Mouse (Mus musculus): ENCODE data around the gene Nyx. TPM values are rescaled to one million over a fixed set of nuclear protein-coding genes. Genes with fewer than 3 reads are reported as not detected.

Nyx gene
- total RNA-seq, 2 experiments from 2014 or later = 0.23 to 0.66 TPM

GRCm38 (mm10) chrX:13500284-13500683 is 34.4 kb downstream of the Nyx start:
- intact Hi-C loops (cut with DNase I) = no loop called here
- no peak overlapping the region for H3K4me3 ChIP-seq
- H3K27ac ChIP-seq = no peak overlapping the region
- TF ChIP-seq CTCF (IDR thresholded peaks at IDR 0.05) = no peak
- DNase-seq (ENCODE audit: extremely low spot score in 1 of 2, low spot score in 2 of 2) = no peak

DNA sequence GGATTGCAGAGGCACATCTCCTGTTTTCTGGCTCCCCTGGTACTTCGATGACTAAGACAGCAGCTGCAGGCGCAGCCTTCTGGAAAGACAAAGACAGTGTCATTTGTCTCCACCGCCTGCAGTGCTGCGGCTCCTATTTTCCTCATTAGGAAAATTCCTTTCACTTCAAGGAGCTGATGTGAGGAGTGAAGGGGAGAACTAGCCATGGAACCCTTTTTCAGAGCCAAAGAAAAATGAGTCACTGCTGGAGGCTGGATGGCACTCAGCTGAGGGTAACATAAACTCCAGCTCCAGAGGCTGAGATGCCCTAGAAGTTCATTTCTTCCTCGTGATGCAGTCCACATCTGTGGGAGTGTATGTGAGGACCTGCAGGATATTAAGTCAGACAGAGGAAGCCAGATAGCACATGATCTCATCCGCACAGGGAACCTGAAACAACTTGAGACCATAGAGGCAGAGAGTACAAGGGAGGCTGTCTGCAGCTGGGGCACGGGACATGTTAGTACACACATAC is 37.0 kb downstream of the Nyx start:
- intact Hi-C loops (cut with DNase I) = no loop called here
- Histone ChIP-seq H3K27ac (peak overlapping the region; percentile 44), H3K4me3 (no peak overlapping the region)
- TF ChIP-seq CTCF (IDR thresholded peaks at IDR 0.05) = no peak
- peak in 1 of 2 experiments; percentile 37 for DNase-seq (ENCODE audit: extremely low spot score in 1 of 2, low spot score in 2 of 2)

- no peak for DNase-seq (ENCODE audit: extremely low spot score in 1 of 2, low spot score in 2 of 2)
- Histone ChIP-seq H3K4me3 (no peak overlapping the region), H3K27ac (no peak overlapping the region)
- intact Hi-C loops (cut with DNase I) = no loop called here
- no peak for TF ChIP-seq CTCF (IDR thresholded peaks at IDR 0.05)
Measured at GRCm38 (mm10) chrX:13504389-13504788, 38.5 kb downstream of the Nyx start.

DNA sequence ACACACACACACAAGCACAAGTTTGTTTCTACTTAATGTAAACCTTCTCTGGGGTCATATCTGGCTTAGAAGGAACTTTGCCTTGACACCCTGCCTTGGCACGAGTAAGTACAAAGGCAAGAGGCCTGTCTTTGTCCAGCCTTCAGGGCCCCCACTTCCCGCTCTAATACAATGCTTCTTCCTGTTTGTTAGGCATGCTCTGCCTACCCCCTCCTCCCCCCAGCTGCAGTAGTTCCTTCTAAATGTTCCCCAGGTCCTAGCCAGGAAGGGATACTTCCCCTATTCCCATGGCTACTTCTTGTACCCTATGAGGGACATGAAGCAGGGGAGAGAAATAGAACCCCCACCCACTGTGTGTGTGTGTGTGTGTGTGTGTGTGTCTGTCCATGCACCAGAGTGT is 40.5 kb downstream of the Nyx start:
- DNase-seq (ENCODE audit: extremely low spot score in 1 of 2, low spot score in 2 of 2) = no peak
- intact Hi-C loops (cut with DNase I) = no loop called here
- H3K27ac ChIP-seq = no peak overlapping the region
- TF ChIP-seq CTCF (IDR thresholded peaks at IDR 0.05) = no peak
- H3K4me3 ChIP-seq = no peak overlapping the region

- peak overlapping the region; percentile 50 for H3K27ac ChIP-seq
- intact Hi-C loops (cut with DNase I) = loop anchor here (5.0 to 10.0 kb wide), 3 partner anchors 168 to 286 kb away; partner anchors contain the start of gene Ddx3x
- no peak overlapping the region for H3K4me3 ChIP-seq
- TF ChIP-seq CTCF (IDR thresholded peaks at IDR 0.05) = peak; percentile 43
- DNase-seq (ENCODE audit: extremely low spot score in 1 of 2, low spot score in 2 of 2) = no peak
Measured at GRCm38 (mm10) chrX:13513127-13513526, 47.2 kb downstream of the Nyx start.

DNA sequence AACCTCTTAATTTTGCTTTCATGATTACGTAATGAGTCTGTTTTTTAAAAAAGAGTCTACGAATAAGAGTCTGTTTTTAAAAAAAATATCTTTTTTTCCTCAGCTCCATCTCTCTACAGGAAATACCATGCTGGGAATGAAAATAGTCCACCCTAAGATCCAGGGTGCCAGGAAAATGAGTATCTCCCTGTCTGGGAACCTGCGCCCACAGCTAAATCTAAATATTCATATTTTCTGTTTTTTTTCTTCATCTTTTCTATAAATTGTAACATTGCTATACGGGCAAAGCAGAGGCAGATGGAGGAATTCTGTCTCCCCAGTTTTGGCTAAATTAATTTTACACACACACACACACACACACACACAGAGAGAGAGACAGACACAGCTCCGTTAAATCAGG is 48.0 kb downstream of the Nyx start:
- no peak overlapping the region for H3K4me3 ChIP-seq
- peak overlapping the region; percentile 50 for H3K27ac ChIP-seq
- no peak for DNase-seq (ENCODE audit: extremely low spot score in 1 of 2, low spot score in 2 of 2)
- TF ChIP-seq CTCF (IDR thresholded peaks at IDR 0.05) = no peak
- intact Hi-C loops (cut with DNase I) = loop anchor here (5.0 to 10.0 kb wide), 3 partner anchors 169 to 287 kb away; partner anchors contain the start of gene Ddx3x

DNA sequence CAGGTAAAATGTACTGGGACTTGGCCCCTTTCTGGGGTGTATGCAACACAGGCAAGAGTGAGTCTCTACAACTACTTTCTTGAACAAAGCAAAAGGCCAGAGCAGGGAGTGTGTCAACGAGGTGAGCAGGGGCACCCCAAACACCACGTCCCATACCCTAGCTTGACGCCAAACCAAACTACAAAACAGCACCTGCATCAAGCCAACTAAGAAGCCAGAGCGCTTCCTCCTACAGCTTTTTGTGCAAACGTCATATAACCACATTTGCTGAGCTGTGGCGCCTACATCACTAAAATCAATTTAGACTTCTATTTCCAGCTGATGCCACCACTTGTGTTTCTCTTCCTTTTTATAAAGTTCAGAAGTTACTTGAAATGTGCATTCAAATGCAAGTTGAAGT is 50.5 kb downstream of the Nyx start:
- DNase-seq (ENCODE audit: extremely low spot score in 1 of 2, low spot score in 2 of 2) = no peak
- Histone ChIP-seq H3K27ac (no peak overlapping the region), H3K4me3 (no peak overlapping the region)
- TF ChIP-seq CTCF (IDR thresholded peaks at IDR 0.05) = no peak
- intact Hi-C loops (cut with DNase I) = loop anchor here (5.0 to 10.0 kb wide), 4 partner anchors 49 to 232 kb away; partner anchors contain the start of genes Ddx3x and Nyx

DNA sequence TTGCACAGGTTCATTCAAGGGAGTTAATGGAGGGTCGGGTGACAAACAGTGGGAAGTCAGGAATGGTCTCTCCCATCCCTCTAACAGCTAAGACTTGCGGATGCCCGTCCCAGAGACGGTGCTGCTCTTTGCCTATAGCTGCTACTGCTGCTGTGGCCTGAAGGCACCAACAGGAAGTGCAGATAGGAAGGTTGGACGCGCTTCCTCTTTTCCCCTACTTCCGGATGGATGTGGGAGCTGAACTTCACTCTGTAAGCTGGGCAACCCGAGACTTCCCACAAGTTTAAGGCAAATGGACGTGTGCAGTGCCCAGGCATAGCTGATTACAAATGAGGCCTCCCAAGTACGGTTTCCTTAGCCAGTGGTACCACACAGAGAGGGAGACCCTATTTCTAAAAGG is 52.1 kb downstream of the Nyx start:
- H3K4me3 ChIP-seq = no peak overlapping the region
- intact Hi-C loops (cut with DNase I) = loop anchor here (5.0 to 10.0 kb wide), 4 partner anchors 51 to 233 kb away; partner anchors contain the start of genes Ddx3x and Nyx
- peak overlapping the region; percentile 61; the same call in 1 of the 2 replicates for H3K27ac ChIP-seq
- DNase-seq (ENCODE audit: extremely low spot score in 1 of 2, low spot score in 2 of 2) = no peak
- no peak for TF ChIP-seq CTCF (IDR thresholded peaks at IDR 0.05)

- H3K27ac ChIP-seq = peak overlapping the region; percentile 61; the same call in 1 of the 2 replicates
- intact Hi-C loops (cut with DNase I) = loop anchor here (5.0 to 10.0 kb wide), 4 partner anchors 52 to 234 kb away; partner anchors contain the start of genes Ddx3x and Nyx
- DNase-seq (ENCODE audit: extremely low spot score in 1 of 2, low spot score in 2 of 2) = no peak
- H3K4me3 ChIP-seq = no peak overlapping the region
- TF ChIP-seq CTCF (IDR thresholded peaks at IDR 0.05) = no peak
Measured at GRCm38 (mm10) chrX:13518781-13519407, 53.0 kb downstream of the Nyx start.

GRCm38 (mm10) chrX:13519408-13519783 is 53.5 kb downstream of the Nyx start:
- TF ChIP-seq CTCF (IDR thresholded peaks at IDR 0.05) = no peak
- no peak overlapping the region for H3K4me3 ChIP-seq
- intact Hi-C loops (cut with DNase I) = loop anchor here (5.0 to 10.0 kb wide), 4 partner anchors 52 to 235 kb away; partner anchors contain the start of genes Ddx3x and Nyx
- no peak for DNase-seq (ENCODE audit: extremely low spot score in 1 of 2, low spot score in 2 of 2)
- peak overlapping the region; percentile 50; the same call in 1 of the 2 replicates for H3K27ac ChIP-seq

DNA sequence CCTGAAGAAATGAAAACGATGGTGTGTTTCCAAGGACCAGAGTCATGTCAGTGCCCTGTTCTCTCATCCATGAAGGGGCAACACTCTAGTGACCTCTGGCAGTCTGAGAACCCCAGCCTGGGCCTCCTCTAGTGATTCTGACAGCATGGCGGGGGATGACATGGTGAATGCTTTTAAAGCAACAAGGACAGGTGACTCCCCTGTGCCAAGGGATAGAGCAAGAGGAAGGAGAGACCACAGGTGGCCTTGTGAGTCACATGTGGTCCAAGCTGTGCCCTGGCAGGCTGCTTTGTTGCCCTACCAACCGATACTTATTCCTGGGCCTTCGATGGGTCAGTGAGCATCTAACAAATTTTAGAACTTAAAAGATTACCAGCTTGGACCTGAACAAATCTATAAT is 54.7 kb downstream of the Nyx start:
- Histone ChIP-seq H3K4me3 (no peak overlapping the region), H3K27ac (no peak overlapping the region)
- no peak for TF ChIP-seq CTCF (IDR thresholded peaks at IDR 0.05)
- intact Hi-C loops (cut with DNase I) = no loop called here
- no peak for DNase-seq (ENCODE audit: extremely low spot score in 1 of 2, low spot score in 2 of 2)

DNA sequence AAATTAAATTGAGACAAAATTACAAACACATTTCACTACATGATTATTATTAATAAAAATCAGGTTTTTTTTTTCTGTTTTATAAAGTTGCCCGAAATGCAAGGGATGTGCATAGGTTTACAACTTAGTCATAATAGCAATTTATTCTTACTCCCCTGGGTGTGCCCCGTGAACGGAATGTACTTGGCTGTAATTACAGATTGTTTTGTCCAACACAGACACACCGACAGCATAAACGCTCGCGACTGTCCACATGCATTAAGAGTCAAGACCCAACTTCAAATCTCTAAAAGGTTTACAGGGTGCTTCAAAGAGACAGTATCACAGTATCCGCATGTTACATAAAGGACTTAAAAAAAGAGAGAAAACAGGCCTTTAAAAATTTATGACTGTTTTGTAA is 55.4 kb downstream of the Nyx start:
- TF ChIP-seq CTCF (IDR thresholded peaks at IDR 0.05) = no peak
- DNase-seq (ENCODE audit: extremely low spot score in 1 of 2, low spot score in 2 of 2) = no peak
- intact Hi-C loops (cut with DNase I) = no loop called here
- no peak overlapping the region for H3K4me3 ChIP-seq
- no peak overlapping the region for H3K27ac ChIP-seq

Other genes starting within 250 kb of the Nyx start
- 100 to 1,000 TPM; 172 to 190 TPM for gene Ddx3x, start 185.1 kb upstream of the Nyx start, total RNA-seq (2021)
- gene Gpr34, start 166.0 kb downstream of the Nyx start, total RNA-seq (2021) = 10 to 100 TPM in 1 of 2 experiments, 1 to 10 TPM in 1; 7.6 to 10.5 TPM
- not detected for gene Gpr82, start 195.3 kb downstream of the Nyx start, total RNA-seq (2021)

Data from left cerebral cortex, adult 2 months (tissue).